Mouse (Mus musculus) intestine, embryonic 14.5 days (tissue): ENCODE measurements around the gene Sde2. TPM values are rescaled to one million over a fixed set of nuclear protein-coding genes. Genes with fewer than 3 reads are reported as not detected.
A peak's percentile ranks its signal among the peaks of the same experiment; 100 is the strongest.

Source experiments
- ATAC-seq: fragments of 200-750 bp; cut with Nextera tagmentation; replicated peaks from 2 replicates; pipeline ENCODE4 v1.8.0; 2017; ENCODE audit warnings: low read depth, moderate number of reproducible peaks, moderate TSS enrichment, moderate library complexity; ENCODE audit not compliant: low FRiP score, low TSS enrichment
- DNase-seq: peaks from one replicate; pipeline ENCODE4 v3.0.0-alpha.2; 2018; ENCODE audit warnings: low spot score
- H3K27ac ChIP-seq: fragments of 300-500 bp; sonication (generic); 2 replicates; pipeline ENCODE4 v1.5.1; 2014; ENCODE audit warnings: low read depth, mild to moderate bottlenecking, control low read depth
- H3K27me3 ChIP-seq: fragments of 300-500 bp; sonication (generic); replicated peaks from 2 replicates; pipeline ENCODE4 v1.6.1; 2014; ENCODE audit warnings: low read length, control low read depth; ENCODE audit not compliant: control insufficient read depth, insufficient read depth
- H3K36me3 ChIP-seq: fragments of 300-500 bp; sonication (generic); 2 replicates; pipeline ENCODE4 v1.6.1; 2014; ENCODE audit warnings: low read length, control low read depth; ENCODE audit not compliant: control insufficient read depth, insufficient read depth
- H3K4me1 ChIP-seq: fragments of 300-500 bp; sonication (generic); replicated peaks from 2 replicates; pipeline ENCODE4 v1.6.1; 2014; ENCODE audit warnings: low read length, control low read depth, mixed read lengths; ENCODE audit not compliant: control insufficient read depth, insufficient read depth
- H3K4me2 ChIP-seq: fragments of 300-500 bp; sonication (generic); 2 replicates; pipeline ENCODE4 v1.6.1; 2014; ENCODE audit warnings: low read length
- H3K4me3 ChIP-seq: fragments of 300-500 bp; sonication (generic); 2 replicates; pipeline ENCODE4 v1.5.1; 2014; ENCODE audit warnings: low read depth, low read length, control low read depth, mixed read lengths
- H3K9ac ChIP-seq: fragments of 300-500 bp; sonication (generic); 2 replicates; pipeline ENCODE4 v1.6.1; 2014; ENCODE audit warnings: mild to moderate bottlenecking, low read length
- H3K9me3 ChIP-seq: fragments of 300-500 bp; sonication (generic); 2 replicates; pipeline ENCODE4 v1.6.1; 2016; ENCODE audit warnings: low read length, control low read depth; ENCODE audit not compliant: control insufficient read depth
- WGBS: fragments of 180-500 bp; shearing (Covaris S2); extraction: QIAGEN DNeasy Blood & Tissue Kit; methylation state at CpG from one replicate; pipeline ENCODE4 v1.1.7; 2014; 5-methylcytosine and 5-hydroxymethylcytosine counted together
- polyA plus RNA-seq: library from polyadenylated mRNA; unstranded; fragments of >200 nt; fragmentation: Nextera tagmentation; extraction: Ambion mirVana; gene quantifications from 2 replicates; pipeline ENCODE4 v1.2.1, GENCODE M21; 2014

Sde2 gene
- 31.4 and 35.5 TPM in 2 replicates for polyA plus RNA-seq

DNA sequence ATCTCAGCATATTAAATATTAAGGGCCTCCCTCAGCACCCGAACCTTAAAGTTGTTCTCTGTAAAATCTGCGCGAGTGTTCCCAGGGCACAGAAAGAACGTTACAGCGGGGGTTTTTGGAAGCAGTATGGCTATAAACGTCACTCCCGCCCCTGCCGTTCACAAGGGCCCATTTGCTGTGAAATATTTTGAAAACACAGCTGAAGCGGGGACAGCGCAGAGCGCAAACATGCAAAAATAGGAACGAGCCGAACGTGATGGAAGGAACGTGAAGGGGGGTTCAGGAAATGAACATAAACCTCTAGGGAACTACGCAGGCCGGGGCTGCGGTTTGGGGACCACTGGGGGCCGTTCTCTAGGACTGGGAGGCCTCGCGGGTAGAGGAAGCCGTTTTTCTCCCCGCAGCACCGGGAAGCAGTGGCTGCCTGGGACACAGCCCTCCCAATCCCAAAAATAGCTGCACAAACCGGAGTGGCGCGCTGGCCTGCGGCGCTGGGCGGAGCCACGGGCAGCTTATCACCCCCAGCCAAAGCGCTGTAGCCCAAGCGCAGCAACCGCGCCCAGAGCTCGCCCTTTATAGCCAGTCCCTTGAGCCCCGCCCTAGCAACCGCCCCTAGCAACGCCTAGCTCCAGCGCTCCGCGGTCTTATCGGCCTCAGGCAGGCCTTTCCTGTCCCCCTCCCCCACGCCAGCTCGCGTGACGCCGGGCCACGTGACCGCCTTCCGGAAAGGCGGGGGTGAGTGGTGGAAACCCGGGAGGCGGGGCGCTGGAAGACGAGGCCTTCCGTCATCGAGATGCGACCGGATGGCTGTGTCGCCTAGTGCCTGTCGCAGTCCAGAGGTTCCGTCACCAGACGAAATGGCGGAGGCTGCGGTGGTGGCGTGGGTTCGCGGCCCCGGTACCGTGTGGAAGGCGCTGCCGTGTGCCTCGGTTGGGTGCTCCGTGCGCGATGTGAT is at the start of gene Sde2:
Gene Sde2, plus strand, starts transcription at position 812 of the 955 bp plus-strand sequence.
- Histone ChIP-seq H3K36me3 (peaks cover 10% of the 10 kb centered on the region; the same call in 1 of the 2 replicates), H3K9ac (peak within 1 kb of the TSS; percentile 91), H3K27me3 (no peaks in the 10 kb centered on the region), H3K4me2 (peak within 1 kb of the TSS; percentile 61), H3K27ac (peak within 1 kb of the TSS; percentile 98), H3K9me3 (no peaks in the 10 kb centered on the region), H3K4me1 (peaks cover 27% of the 10 kb centered on the region), H3K4me3 (peak within 1 kb of the TSS; percentile 90)
- under 1% methylated on average over 77 of the region's 77 CpGs for WGBS
- DNase-seq: peak; percentile 100
- ATAC-seq: peak; percentile 99

DNA sequence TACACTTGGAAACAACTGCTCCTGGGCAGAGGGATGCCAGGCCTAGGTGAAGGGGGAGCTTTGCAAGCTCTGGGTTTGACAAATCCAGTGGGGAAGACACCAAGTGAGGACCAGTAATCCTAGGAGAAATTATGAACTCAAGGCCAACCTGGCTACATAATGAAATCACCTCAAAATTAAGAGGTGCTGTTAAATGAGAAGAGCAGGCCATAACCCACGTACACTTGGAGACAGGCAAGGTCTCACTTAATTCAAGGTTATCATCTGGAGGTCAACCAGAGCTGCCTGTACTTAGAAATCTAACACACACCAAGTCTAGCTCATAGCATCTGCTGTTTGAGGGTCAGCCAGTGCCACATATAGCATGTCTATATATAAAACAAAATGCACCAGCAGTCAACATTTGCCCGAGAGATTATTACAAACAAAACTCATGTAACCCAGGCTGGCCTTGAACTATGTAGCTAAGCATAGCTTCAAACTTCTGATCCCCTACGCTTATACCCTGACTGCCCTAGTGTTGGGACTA is 49.4 kb upstream of the Sde2 start:
- Histone ChIP-seq H3K27me3 (no peaks in the 10 kb centered on the region), H3K27ac (no peak overlapping the region), H3K4me2 (no peak overlapping the region), H3K4me1 (no peaks in the 10 kb centered on the region), H3K9me3 (no peaks in the 10 kb centered on the region), H3K36me3 (peaks cover 55% of the 10 kb centered on the region), H3K4me3 (no peak overlapping the region), H3K9ac (no peak overlapping the region)
- ATAC-seq (no peak), DNase-seq (no peak)
- 73% methylated on average over 3 of the region's 3 CpGs for WGBS

DNA sequence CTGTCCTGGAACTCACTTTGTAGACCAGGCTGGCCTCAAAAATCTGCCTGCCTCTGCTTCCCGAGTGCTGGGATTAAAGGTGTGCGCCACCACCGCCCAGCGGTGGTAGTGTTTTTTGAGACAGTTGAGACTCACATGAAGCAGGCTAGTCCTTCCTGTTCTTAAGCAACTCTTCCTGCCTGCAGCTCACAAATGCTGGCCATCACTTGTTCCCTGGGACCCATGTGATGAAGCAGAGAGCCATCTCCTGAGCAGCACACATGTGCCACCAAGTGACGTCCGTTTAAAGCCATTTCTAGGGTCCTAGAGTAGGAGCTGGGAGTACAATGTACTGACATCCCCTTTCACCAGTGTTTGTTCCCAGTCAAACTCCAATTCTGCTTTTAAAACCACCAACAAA is 47.0 kb upstream of the Sde2 start:
- DNase-seq: no peak
- Histone ChIP-seq H3K4me3 (no peak overlapping the region), H3K9ac (no peak overlapping the region), H3K4me1 (no peaks in the 10 kb centered on the region), H3K27me3 (no peaks in the 10 kb centered on the region), H3K4me2 (no peak overlapping the region), H3K36me3 (peaks cover 78% of the 10 kb centered on the region), H3K9me3 (no peaks in the 10 kb centered on the region), H3K27ac (no peak overlapping the region)
- 94% methylated on average over 6 of the region's 6 CpGs for WGBS
- ATAC-seq: no peak

- DNase-seq: no peak
- H3K27me3 ChIP-seq: no peaks in the 10 kb centered on the region
- no peaks in the 10 kb centered on the region for H3K9me3 ChIP-seq
- WGBS: 86% methylated on average over 5 of the region's 5 CpGs
- peaks cover 73% of the 10 kb centered on the region for H3K36me3 ChIP-seq
- ATAC-seq: no peak
- H3K4me2 ChIP-seq: no peak overlapping the region
- no peak overlapping the region for H3K27ac ChIP-seq
- peaks cover 8% of the 10 kb centered on the region; the same call in 1 of the 2 replicates for H3K4me1 ChIP-seq
- no peak overlapping the region for H3K9ac ChIP-seq
- H3K4me3 ChIP-seq: no peak overlapping the region
Observed at GRCm38 (mm10) chr1:180808831-180809230, 42.1 kb upstream of the Sde2 start.

DNA sequence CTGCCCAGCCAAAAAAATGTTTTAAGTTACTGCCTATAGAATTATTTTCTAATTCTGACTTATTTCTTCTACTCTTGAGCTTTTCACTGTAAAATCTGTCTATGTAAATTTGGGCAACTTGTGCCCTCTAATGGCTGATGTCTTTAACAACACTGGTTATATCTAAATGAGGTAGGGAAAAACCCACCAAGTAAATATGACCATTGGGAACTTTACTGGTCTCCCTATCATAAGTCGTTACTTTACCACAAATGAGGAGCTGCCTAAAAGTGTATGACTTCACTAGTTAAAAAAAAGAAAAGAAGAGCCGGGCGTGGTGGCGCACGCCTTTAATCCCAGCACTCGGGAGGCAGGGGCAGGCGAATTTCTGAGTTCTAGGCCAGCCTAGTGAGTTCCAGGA is 40.0 kb upstream of the Sde2 start:
- 62% methylated on average over 7 of the region's 7 CpGs for WGBS
- no peak overlapping the region for H3K9ac ChIP-seq
- H3K36me3 ChIP-seq: peaks cover 51% of the 10 kb centered on the region
- no peak for ATAC-seq
- H3K27ac ChIP-seq: no peak overlapping the region
- H3K27me3 ChIP-seq: no peaks in the 10 kb centered on the region
- peaks cover 13% of the 10 kb centered on the region; the same call in 1 of the 2 replicates for H3K4me1 ChIP-seq
- no peak for DNase-seq
- peak overlapping the region; percentile 86 for H3K4me3 ChIP-seq
- peak overlapping the region; percentile 55 for H3K4me2 ChIP-seq
- no peaks in the 10 kb centered on the region for H3K9me3 ChIP-seq

DNA sequence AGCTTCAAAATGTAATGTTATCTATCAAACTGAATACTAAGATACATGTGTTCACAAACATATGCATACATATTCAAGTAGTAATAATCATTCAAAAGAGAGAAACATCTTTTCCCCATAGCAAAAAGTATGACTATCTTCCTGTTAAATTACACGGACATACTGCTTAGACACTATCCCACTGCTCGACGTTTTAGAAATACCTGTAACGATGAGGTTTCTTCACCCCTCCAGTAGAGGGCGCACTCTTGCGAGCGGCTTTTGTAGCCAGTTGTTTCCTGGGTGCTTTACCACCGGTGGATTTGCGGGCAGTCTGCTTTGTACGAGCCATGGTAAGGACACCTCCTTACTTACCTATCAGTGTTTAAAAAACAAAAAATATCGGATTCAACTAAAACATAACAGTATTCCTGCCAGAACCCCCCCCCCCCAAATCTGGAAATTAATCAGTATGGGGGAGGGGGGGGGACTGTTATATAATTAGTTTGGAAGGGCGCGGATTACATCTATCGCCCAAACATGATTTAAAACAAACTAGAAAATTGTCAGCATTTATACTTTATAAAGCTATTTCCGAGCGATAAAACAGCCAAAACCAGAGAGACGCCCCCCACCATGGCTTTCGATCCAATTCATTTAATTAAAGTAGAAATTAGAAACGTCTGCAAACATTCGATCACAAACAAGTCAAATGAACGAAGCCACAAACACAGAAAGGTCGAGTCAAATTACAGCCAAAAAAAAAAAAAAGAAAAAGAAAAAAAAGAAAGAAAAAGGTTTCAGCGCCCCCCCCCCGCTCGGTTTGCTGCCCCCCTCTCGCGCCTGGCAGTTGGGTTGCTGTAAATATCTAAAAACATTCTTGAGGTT is 39.1 kb upstream of the Sde2 start:
- Histone ChIP-seq H3K27me3 (no peaks in the 10 kb centered on the region), H3K9me3 (no peaks in the 10 kb centered on the region), H3K4me2 (peak overlapping the region; percentile 55), H3K9ac (peak overlapping the region; percentile 99), H3K4me1 (peaks cover 13% of the 10 kb centered on the region; the same call in 1 of the 2 replicates), H3K36me3 (peaks cover 43% of the 10 kb centered on the region), H3K4me3 (peak overlapping the region; percentile 86), H3K27ac (peak overlapping the region; percentile 100)
- DNase-seq (peak; percentile 62), ATAC-seq (no peak)
- WGBS: 2% methylated on average over 27 of the region's 27 CpGs

DNA sequence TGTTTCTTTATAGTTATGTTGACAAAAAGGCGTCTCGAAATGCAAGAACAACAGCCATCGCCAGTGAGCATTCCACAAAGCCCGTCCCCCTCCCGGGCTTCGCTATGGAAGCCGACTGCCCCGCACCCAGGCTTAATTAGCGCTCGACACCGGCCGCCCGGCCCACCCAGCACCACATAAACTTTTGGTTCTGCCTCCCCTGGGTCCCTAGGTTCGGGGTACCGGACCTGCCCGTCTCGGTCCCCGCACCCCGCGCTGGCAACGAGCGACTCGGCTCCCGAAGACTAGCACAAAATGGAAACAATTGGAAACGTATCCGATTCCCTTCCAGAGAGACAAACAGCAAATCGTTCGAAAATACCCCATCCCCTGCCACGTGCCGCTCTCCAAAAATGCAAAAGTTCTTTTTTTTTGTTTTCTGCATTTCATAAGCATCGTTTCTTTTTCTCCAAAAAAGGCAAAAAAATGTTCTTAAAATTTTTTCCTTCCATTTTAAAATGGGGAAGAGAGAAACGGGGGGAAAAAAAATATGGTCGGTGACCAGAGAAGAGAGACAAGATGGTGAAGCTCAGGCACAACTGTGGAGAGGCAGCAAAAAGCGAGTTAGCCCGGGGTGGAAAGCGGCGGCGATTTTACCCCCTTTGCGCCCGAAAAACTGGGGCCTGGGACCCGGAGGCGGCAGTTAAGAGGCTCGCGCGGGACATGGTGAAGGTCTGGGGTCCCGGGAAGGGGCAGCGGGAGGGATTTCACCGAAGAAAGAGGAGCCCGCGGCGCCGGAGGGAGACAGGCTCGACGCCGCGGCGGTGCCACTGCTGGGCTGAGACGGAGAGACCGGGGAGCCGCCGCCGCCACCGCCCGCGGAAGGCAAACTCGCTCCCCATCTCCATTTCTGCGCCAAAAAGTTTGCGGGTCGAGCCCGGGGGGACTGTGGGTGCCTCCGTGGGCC is 38.2 kb upstream of the Sde2 start:
- Histone ChIP-seq H3K9me3 (no peaks in the 10 kb centered on the region), H3K4me3 (peak overlapping the region; percentile 86), H3K36me3 (peaks cover 36% of the 10 kb centered on the region), H3K27me3 (no peaks in the 10 kb centered on the region), H3K27ac (peak overlapping the region; percentile 100), H3K4me2 (peak overlapping the region; percentile 55), H3K4me1 (peaks cover 13% of the 10 kb centered on the region; the same call in 1 of the 2 replicates), H3K9ac (peak overlapping the region; percentile 99)
- DNase-seq (peak; percentile 91), ATAC-seq (peak; percentile 3; the same call in 1 of the 2 replicates)
- WGBS: under 1% methylated on average over 71 of the region's 71 CpGs
